Mouse (Mus musculus) embryonic facial prominence, embryonic 11.5 days (tissue): Measurements from ENCODE around the gene Bloc1s2. TPM values are rescaled to one million over a fixed set of nuclear protein-coding genes. Genes with fewer than 3 reads are reported as not detected.

Experiments used
- ATAC-seq: fragments of 200-750 bp; cut with Nextera tagmentation; replicated peaks from 2 replicates; pipeline ENCODE4 v1.8.0; 2017; ENCODE audit warnings: low read depth; ENCODE audit not compliant: insufficient number of reproducible peaks, low FRiP score, low TSS enrichment
- DNase-seq: peaks from one replicate; pipeline ENCODE4 v3.0.0-alpha.2; 2015; ENCODE audit warnings: low spot score
- H3K27ac ChIP-seq: fragments of 300-500 bp; sonication (generic); replicated peaks from 2 replicates; pipeline ENCODE4 v1.5.1; 2014; ENCODE audit warnings: mild to moderate bottlenecking, low read depth, low read length, control low read depth
- H3K27me3 ChIP-seq: fragments of 300-500 bp; sonication (generic); 2 replicates; pipeline ENCODE4 v1.6.1; 2014; ENCODE audit warnings: mild to moderate bottlenecking, low read length, moderate library complexity, mixed read lengths; ENCODE audit not compliant: control insufficient read depth, insufficient read depth
- H3K36me3 ChIP-seq: fragments of 300-500 bp; sonication (generic); replicated peaks from 2 replicates; pipeline ENCODE4 v1.6.1; 2014; ENCODE audit warnings: low read depth, mild to moderate bottlenecking, low read length, moderate library complexity, mixed read lengths; ENCODE audit not compliant: control insufficient read depth, insufficient read depth
- H3K4me1 ChIP-seq: fragments of 300-500 bp; sonication (generic); 2 replicates; pipeline ENCODE4 v1.6.1; 2014; ENCODE audit warnings: low read length, mixed read lengths; ENCODE audit not compliant: control insufficient read depth, insufficient read depth
- H3K4me2 ChIP-seq: fragments of 300-500 bp; sonication (generic); 2 replicates; pipeline ENCODE4 v1.6.1; 2014; ENCODE audit warnings: low read depth, mild to moderate bottlenecking, control low read depth, low read length, moderate library complexity
- H3K4me3 ChIP-seq: fragments of 300-500 bp; sonication (generic); 2 replicates; pipeline ENCODE4 v1.5.1; 2014; ENCODE audit warnings: low read depth, low read length, control low read depth
- H3K9ac ChIP-seq: fragments of 300-500 bp; sonication (generic); replicated peaks from 2 replicates; pipeline ENCODE4 v1.6.1; 2014; ENCODE audit warnings: mild to moderate bottlenecking, control low read depth, low read length
- H3K9me3 ChIP-seq: fragments of 300-500 bp; sonication (generic); replicated peaks from 2 replicates; pipeline ENCODE4 v1.6.1; 2016; ENCODE audit warnings: mild to moderate bottlenecking, low read length, inconsistent platforms, mixed read lengths; ENCODE audit not compliant: control insufficient read depth
- WGBS: fragments of 180-500 bp; shearing (Covaris S2); extraction: QIAGEN DNeasy Blood & Tissue Kit; methylation state at CpG from one replicate; pipeline ENCODE4 v1.1.7; 2014; 5-methylcytosine and 5-hydroxymethylcytosine counted together
- polyA plus RNA-seq: library from polyadenylated mRNA; unstranded; fragments of >200 nt; fragmentation: Nextera tagmentation; extraction: Ambion mirVana; gene quantifications from 2 replicates; pipeline ENCODE4 v1.2.1, GENCODE M21; 2014

Gene Bloc1s2
- polyA plus RNA-seq, 1 experiment from 2014 or later: 104 TPM

- Histone ChIP-seq H3K4me3 (peak within 1 kb of the TSS; percentile 97), H3K9ac (peak within 1 kb of the TSS; percentile 90), H3K4me2 (peak within 1 kb of the TSS; percentile 74), H3K27me3 (no peaks in the 10 kb centered on the region), H3K9me3 (no peaks in the 10 kb centered on the region), H3K27ac (peak within 1 kb of the TSS; percentile 53; the same call in 1 of the 2 replicates), H3K4me1 (no peaks in the 10 kb centered on the region), H3K36me3 (no peaks in the 10 kb centered on the region; the same call in 1 of the 2 replicates)
- ATAC-seq (peak; percentile 97), DNase-seq (peak; percentile 99)
- 1% methylated on average over 67 of the region's 67 CpGs for WGBS
These were observed 39.2 kb downstream of the Bloc1s2 start, which contains the start of gene Chuk for GRCm38 (mm10) chr19:44106831-44107660. Gene Chuk (minus strand): TSS chr19:44107480.

- H3K9me3 ChIP-seq: no peaks in the 10 kb centered on the region
- no peaks in the 10 kb centered on the region for H3K27me3 ChIP-seq
- no peak overlapping the region for H3K9ac ChIP-seq
- H3K36me3 ChIP-seq: no peaks in the 10 kb centered on the region
- H3K27ac ChIP-seq: no peak overlapping the region
- WGBS: 91% methylated on average over 1 of the region's 1 CpGs
- no peaks in the 10 kb centered on the region for H3K4me1 ChIP-seq
- DNase-seq: no peak
- ATAC-seq: no peak
- no peak overlapping the region for H3K4me3 ChIP-seq
- no peak overlapping the region for H3K4me2 ChIP-seq
These were observed 41.9 kb downstream of the Bloc1s2 start for GRCm38 (mm10) chr19:44104393-44104792.

GRCm38 (mm10) chr19:44103001-44103400 lies 43.2 kb downstream of the Bloc1s2 start:
- Histone ChIP-seq H3K9me3 (no peaks in the 10 kb centered on the region), H3K4me1 (no peaks in the 10 kb centered on the region), H3K36me3 (no peaks in the 10 kb centered on the region), H3K9ac (no peak overlapping the region), H3K4me2 (no peak overlapping the region), H3K27me3 (no peaks in the 10 kb centered on the region), H3K27ac (no peak overlapping the region), H3K4me3 (no peak overlapping the region)
- no peak for ATAC-seq
- DNase-seq: no peak
- 92% methylated on average over 3 of the region's 3 CpGs for WGBS

- no peak for DNase-seq
- H3K36me3 ChIP-seq: 0 out of 2 replicates have a peak, but pooled peaks cover 2% of the 10 kb centered on the region
- H3K27me3 ChIP-seq: no peaks in the 10 kb centered on the region
- H3K4me1 ChIP-seq: no peaks in the 10 kb centered on the region
- no peak overlapping the region for H3K4me3 ChIP-seq
- H3K9me3 ChIP-seq: no peaks in the 10 kb centered on the region
- H3K27ac ChIP-seq: no peak overlapping the region
- no peak overlapping the region for H3K9ac ChIP-seq
- ATAC-seq: no peak
- H3K4me2 ChIP-seq: no peak overlapping the region
These were observed 45.4 kb downstream of the Bloc1s2 start for GRCm38 (mm10) chr19:44100840-44101239.

Other genes starting within 250 kb of the Bloc1s2 start
- gene Dnmbp, start 206.3 kb downstream of the Bloc1s2 start, polyA plus RNA-seq: 15.7 and 17.3 TPM in 2 replicates
- not detected in 2 replicates for gene Cpn1, start 159.9 kb downstream of the Bloc1s2 start, polyA plus RNA-seq
- gene Cyp2c23, start 117.2 kb downstream of the Bloc1s2 start, polyA plus RNA-seq: not detected in 2 replicates
- 19.9 and 23.7 TPM in 2 replicates for gene Erlin1, start 76.7 kb downstream of the Bloc1s2 start, polyA plus RNA-seq
- gene Chuk, start 39.0 kb downstream of the Bloc1s2 start, polyA plus RNA-seq: 46.1 and 47.2 TPM in 2 replicates
- gene Cwf19l1, start 10.6 kb downstream of the Bloc1s2 start, polyA plus RNA-seq: 47.3 and 52.3 TPM in 2 replicates
- 0.10 TPM in 1 of 2 replicates, not detected in the other for gene Pkd2l1, start 46.0 kb upstream of the Bloc1s2 start, polyA plus RNA-seq
- 0.22 and 0.59 TPM in 2 replicates for gene Scd3, start 56.8 kb upstream of the Bloc1s2 start, polyA plus RNA-seq
- 298 and 305 TPM in 2 replicates for gene Scd2, start 147.2 kb upstream of the Bloc1s2 start, polyA plus RNA-seq
- not detected in 2 replicates for gene Scd4, start 186.6 kb upstream of the Bloc1s2 start, polyA plus RNA-seq